Mouse (Mus musculus): ENCODE measurements around the gene Dram1.
"Not testable (repeated sequence)": the region's sequence is repeated elsewhere in the genome, so short reads cannot be mapped to it uniquely, and the experiment has no call there.

The Dram1 gene

DNA sequence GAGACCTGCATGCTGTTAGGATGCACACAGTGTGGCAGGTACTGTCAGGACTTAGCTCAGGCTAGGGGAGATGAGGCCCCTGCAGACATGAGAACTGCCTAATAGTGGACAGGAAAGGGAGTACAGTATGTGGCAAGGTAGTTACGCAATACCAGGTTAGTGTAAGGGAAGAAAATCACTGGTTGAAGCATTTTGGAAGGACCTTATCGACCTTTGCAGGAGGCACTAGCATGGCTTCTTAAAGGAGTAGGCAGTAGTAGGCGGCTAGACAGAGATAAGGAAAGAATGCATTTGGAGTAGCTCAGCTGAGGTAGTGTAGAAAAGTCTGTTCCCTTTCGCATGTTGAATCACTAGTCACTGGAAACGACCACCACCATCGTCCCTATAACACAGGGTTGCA lies 6.9 kb upstream of the Dram1 start:
- peak; percentile 86 for DNase-seq

- DNase-seq = peak; percentile 29
Observed at GRCm38 (mm10) chr10:88385290-88385689, 6.4 kb upstream of the Dram1 start.

DNA sequence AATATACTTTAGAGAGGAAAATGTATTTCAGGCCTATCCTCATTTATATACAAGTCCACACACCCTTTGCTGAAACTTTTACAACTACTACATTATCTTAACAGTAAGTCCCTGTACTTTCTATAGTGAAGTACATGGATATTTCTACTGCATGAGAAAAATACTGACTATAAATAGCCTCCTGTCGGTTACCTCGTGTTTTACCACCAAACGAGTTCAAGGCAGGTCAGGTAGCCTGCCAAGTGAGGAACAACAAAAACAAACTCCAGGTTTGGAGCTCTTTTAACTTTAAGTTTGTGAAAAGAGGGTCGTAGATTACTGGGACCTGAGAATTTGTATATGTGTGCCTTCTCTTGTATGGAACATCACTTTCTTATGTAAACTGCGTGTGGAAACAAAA lies 5.2 kb upstream of the Dram1 start:
- peak; percentile 81 for DNase-seq

- DNase-seq = peak; percentile 89
Observed at GRCm38 (mm10) chr10:88383479-88383878, 4.6 kb upstream of the Dram1 start.

- peak; percentile 21 for DNase-seq
Observed at GRCm38 (mm10) chr10:88382009-88382408, 3.1 kb upstream of the Dram1 start.

GRCm38 (mm10) chr10:88381286-88381685 lies 2.4 kb upstream of the Dram1 start:
- DNase-seq = peak; percentile 77

DNA sequence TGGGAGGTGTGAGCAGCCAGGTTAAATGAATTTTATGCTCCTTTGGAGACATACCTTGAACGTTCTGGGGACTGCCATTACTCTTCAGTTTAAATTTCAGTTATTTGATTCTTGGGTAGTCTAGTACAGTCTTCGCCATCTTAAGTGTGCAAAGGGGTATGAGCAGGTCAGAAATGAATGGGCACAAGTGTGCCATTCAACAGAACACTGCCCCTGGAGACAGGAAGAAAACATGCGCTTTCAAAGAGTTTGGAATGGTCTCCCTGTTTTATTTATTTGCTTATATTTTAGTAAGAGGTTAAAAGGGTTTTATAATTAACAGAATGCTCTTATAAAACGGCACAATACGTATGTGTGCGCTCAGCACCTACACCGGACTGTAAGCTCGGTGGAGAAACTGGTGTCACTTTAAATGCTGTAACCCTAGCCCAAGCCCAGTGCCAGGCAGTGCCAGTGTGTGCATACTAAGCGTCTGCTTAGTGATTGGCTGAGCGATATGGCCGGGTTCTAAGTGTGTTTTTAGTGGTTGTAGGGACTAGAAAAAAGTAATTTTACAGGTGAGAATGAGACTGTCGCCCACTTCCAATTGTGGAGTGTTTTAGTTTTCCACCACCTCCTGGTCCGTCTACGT lies 1.7 kb upstream of the Dram1 start:
- DNase-seq = peak; percentile 91

GRCm38 (mm10) chr10:88380002-88380401 lies 1.1 kb upstream of the Dram1 start:
- DNase-seq = peak; percentile 98

GRCm38 (mm10) chr10:88377666-88378065 lies 1.2 kb downstream of the Dram1 start:
- no peak for DNase-seq

DNA sequence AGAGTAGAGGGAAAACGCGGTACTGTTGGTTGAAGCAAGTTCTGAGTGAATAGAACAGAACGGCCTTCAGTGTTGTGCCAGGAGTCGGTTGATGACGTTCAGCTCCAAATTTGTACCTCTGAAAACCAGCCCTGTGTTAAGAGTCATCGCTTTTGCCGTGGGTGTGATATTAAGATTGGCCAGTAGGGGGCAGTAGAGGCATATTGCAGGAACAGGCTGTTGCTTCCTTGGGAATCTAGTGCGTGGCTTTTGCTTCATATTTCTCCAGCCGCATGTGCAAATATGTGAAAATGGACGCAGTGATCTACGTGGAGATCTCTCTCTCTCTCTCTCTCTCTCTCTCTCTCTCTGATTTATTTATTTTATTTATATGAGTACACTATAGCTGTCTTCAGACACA lies 2.1 kb downstream of the Dram1 start:
- DNase-seq = peak; percentile 97

DNA sequence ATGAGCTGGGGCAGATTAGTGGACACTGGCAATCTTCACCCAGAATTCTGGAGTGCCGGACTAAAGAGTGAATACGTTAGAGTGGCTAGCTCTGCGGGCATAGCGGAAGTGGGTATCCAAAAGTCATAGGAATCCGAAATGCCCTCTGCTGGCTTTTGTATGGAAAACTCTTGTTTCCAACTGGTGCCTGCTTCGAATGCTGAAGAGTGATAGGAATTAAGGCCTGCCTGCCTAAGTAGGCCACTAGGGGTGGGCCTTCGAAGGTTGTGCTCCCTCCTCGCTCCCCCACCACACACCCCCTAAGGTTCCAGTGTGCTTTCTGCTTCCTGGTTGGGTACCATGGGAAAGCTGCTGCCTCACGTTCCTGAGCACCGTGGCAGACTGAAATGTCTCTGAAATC lies 3.9 kb downstream of the Dram1 start:
- no peak for DNase-seq

- not testable (repeated sequence) for DNase-seq
Observed at GRCm38 (mm10) chr10:88372945-88373344, 5.9 kb downstream of the Dram1 start.

DNA sequence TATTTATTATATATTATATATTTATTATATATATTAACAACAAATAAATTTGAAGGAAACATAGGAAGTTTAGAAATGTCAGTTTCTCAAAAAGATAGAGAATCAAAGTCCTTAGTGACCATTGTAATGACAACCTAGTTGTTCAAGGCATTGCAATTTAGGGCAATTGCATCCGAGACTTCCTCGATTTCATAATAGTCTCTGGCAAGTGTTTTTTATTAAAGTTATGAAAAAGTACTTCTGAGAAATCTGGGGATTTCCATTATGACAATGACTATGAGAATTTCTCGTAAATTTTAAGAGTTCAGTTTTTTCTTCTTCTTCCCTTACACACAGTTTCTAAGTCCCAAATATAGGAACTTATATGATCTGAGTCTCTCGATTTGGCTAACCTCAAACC lies 6.4 kb downstream of the Dram1 start:
- DNase-seq = no peak

DNA sequence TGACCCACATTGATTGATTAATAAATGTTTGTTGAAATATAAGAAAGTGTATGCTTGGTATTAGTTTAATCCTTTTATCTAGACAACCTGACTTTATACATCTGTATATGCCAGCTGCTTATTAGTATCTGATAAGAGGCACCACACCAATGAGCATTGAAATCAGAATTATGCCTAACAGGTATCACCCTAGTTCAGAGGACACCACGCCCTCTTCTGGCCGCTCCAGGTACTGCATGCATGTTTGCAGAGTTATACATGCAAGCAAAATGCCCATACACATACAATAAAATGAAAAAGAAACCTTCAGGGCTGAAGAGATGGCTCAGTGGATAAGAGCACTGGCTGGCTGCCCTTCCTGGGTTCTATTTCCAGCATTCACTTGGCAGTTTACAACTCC lies 7.1 kb downstream of the Dram1 start:
- peak; percentile 85 for DNase-seq

DNA sequence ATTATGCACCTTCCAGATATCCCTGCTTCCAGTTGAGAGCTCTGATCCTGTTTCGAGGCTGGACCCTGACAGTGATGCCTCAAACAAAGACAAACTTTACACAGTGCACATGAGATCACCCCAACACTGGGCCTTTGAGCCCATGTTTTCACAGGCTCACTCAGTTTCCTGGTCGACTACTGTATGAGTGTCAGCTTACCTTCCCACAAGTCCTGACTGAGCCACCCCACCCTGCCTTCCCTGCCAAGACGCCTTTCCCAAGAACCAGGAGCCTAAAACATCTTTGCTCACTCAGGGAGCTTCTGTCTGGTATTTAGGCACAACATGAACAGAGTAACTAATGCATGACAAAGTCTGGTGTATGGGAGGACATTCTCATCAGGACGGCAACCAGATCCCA lies 9.6 kb downstream of the Dram1 start:
- DNase-seq = peak; percentile 64

DNA sequence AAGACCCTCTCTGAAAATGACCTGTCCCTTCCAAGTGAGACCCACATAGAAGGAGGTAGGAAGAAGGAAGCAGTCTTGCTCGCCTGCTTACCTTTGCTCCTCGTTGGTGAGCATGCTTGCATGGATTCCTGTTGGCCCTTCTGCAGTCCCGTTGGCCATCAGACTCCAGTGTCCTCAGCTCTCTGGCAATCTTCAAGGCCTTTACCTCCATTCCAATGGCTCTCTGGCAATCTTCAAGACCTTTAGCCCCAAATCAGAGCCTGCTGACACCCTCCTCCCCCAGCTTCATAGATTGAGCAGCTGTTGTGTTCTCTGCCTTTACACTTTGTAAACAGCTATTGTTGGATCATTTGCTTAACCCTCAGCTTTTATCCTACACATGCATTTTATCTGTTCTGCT lies 14.7 kb downstream of the Dram1 start:
- DNase-seq = peak; percentile 75

GRCm38 (mm10) chr10:88362218-88362617 lies 16.7 kb downstream of the Dram1 start:
- DNase-seq = peak; percentile 79

GRCm38 (mm10) chr10:88356983-88357559 lies 21.8 kb downstream of the Dram1 start:
- peak; percentile 99 for DNase-seq

DNA sequence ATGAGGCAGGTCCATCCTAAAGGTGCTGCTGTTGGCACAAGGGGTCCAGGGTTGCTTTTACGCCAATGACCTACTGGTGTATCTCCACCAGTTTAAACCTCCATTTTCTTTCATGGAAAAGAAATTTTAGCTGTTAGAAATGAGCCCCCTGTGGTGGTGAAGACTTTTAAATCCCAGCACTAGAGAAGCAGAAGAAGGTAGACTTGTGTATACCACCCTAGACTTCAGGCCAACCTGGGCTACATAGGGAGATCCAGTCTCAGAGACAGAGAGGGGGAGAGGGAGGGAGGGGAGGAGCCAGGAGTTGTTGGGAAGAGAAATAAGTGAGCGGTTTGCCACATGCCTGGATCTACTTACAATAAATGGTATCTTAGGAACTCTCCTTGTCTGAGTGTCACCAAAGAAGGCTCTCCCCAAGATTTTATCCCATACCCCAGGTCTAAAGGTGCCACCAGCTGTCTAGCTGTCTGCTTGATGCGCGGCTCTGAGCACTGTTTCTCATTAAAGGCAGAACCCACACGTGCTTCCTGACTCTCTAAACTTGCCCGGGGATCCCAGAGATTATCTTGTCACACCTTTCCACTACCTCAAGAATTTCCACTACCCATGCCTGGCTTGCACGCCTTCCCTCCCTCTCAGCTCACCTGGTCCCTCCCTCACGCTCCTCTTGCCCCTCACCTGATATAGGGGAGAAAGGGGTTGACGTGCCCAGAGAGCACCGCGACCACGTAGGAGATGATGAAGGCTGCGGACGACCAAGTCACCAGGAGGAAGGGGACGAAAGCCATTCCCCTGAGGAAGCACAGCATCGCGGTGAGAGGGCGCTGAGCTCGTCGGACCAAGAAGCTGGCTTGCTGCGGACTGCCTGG lies 22.5 kb downstream of the Dram1 start:
- DNase-seq = peak; percentile 90

GRCm38 (mm10) chr10:88354599-88354998 lies 24.3 kb downstream of the Dram1 start:
- no peak for DNase-seq

DNA sequence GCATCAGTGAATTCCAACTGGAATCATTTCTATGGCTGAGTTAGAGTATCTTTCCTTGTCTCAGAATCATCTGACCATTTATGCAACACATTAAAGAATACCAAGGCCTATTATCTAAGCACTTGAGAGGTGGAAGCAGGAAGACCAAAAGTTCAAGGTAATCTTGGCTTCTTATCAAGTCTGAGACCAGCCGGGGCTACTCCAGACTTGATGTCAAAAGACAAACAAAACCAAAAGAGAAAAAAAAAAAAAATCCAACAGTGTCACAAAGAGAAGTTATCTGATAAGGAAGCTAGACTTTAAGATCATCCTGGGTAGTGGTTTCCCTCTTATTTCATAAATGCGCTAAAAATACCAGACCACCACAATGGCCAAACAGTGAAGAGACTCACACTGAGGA lies 26.3 kb downstream of the Dram1 start:
- no peak for DNase-seq

DNA sequence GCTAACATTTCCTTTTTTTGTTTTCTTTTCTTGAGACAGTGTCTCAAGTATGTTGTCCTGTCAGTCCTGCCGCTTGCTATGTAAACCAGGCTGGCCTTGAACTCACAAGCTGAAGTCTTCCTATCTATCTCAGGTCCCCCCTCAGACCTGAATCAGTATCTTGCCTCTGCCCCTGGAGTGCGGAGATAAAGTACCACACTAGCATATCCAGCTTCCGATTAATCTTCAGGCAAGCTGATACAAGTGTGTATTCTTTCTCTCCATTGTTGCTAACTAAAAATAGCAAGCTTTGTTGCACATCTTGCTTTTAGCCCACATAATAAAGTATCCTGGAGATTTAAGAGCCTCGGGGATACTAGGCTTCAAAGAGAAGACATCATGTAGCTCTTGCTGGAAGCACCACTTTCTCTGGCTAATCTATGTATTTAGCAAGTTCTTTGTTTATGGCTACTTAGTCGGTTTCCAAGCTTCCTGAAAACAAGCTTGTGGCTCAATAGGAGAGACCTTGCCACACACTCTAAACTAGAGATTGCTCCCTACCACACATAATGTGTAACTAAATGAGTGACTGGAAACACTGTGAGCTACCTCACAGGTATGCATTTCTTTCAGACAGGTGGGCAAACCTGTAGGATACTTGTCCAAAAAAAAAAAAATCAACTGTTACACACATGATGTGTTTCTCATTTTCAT lies 27.3 kb downstream of the Dram1 start:
- DNase-seq = no peak

GRCm38 (mm10) chr10:88350687-88351086 lies 28.2 kb downstream of the Dram1 start:
- no peak for DNase-seq
